Mouse (Mus musculus) limb, embryonic 12.5 days (tissue): ENCODE results near the gene Cntnap5b. TPM values are rescaled to one million over a fixed set of nuclear protein-coding genes. Genes with fewer than 3 reads are reported as not detected.

Source experiments
- ATAC-seq: fragments of 200-750 bp; cut with Nextera tagmentation; 2 replicates; pipeline ENCODE4 v1.8.0; 2017; ENCODE audit warnings: low read depth, moderate TSS enrichment; ENCODE audit not compliant: insufficient number of reproducible peaks, insufficient read depth, low FRiP score, low TSS enrichment
- H3K27ac ChIP-seq: fragments of 300-500 bp; sonication (generic); 2 replicates; pipeline ENCODE4 v1.5.1; 2016; ENCODE audit warnings: mild to moderate bottlenecking, moderate library complexity
- H3K27me3 ChIP-seq: fragments of 300-500 bp; sonication (generic); 2 replicates; pipeline ENCODE4 v1.6.1; 2016; ENCODE audit warnings: mild to moderate bottlenecking, moderate library complexity
- H3K36me3 ChIP-seq: fragments of 300-500 bp; sonication (generic); 2 replicates; pipeline ENCODE4 v1.6.1; 2016; ENCODE audit warnings: mild to moderate bottlenecking, moderate library complexity
- H3K4me1 ChIP-seq: fragments of 300-500 bp; sonication (generic); replicated peaks from 2 replicates; pipeline ENCODE4 v1.6.1; 2016
- H3K4me2 ChIP-seq: fragments of 300-500 bp; sonication (generic); 2 replicates; pipeline ENCODE4 v1.6.1; 2016; ENCODE audit warnings: mild to moderate bottlenecking, moderate library complexity
- H3K4me3 ChIP-seq: fragments of 300-500 bp; sonication (generic); replicated peaks from 2 replicates; pipeline ENCODE4 v1.5.1; 2016; ENCODE audit warnings: mild to moderate bottlenecking
- H3K9ac ChIP-seq: fragments of 300-500 bp; sonication (generic); replicated peaks from 2 replicates; pipeline ENCODE4 v1.6.1; 2016; ENCODE audit warnings: mild to moderate bottlenecking, moderate library complexity
- H3K9me3 ChIP-seq: fragments of 300-500 bp; sonication (generic); 2 replicates; pipeline ENCODE4 v1.6.1; 2016; ENCODE audit warnings: mild to moderate bottlenecking, moderate library complexity
- WGBS: fragments of 180-500 bp; shearing (Covaris S2); methylation state at CpG from one replicate; pipeline ENCODE4 v1.1.7; 2016; 5-methylcytosine and 5-hydroxymethylcytosine counted together
- polyA plus RNA-seq: library from polyadenylated mRNA; unstranded; fragments of >200 nt; fragmentation: Nextera tagmentation; extraction: Ambion mirVana; gene quantifications from 2 replicates; pipeline ENCODE4 v1.2.1, GENCODE M21; 2016

The Cntnap5b gene
- polyA plus RNA-seq, 1 experiment from 2014 or later = not detected

- Histone ChIP-seq H3K9ac (no peak overlapping the region), H3K4me2 (no peak overlapping the region), H3K36me3 (no peaks in the 10 kb centered on the region), H3K9me3 (no peaks in the 10 kb centered on the region), H3K27ac (no peak overlapping the region), H3K4me3 (no peak overlapping the region), H3K27me3 (no peaks in the 10 kb centered on the region), H3K4me1 (no peaks in the 10 kb centered on the region)
- WGBS = 82% methylated on average over 1 of the region's 1 CpGs
- no peak for ATAC-seq
These were observed 692.7 kb downstream of the Cntnap5b start for GRCm38 (mm10) chr1:100465226-100465625.

GRCm38 (mm10) chr1:100467595-100467994, 695.0 kb downstream of the Cntnap5b start:
- no peak overlapping the region for H3K27ac ChIP-seq
- H3K4me2 ChIP-seq = no peak overlapping the region
- H3K9ac ChIP-seq = no peak overlapping the region
- no peak overlapping the region for H3K4me3 ChIP-seq
- ATAC-seq = no peak
- no peaks in the 10 kb centered on the region for H3K9me3 ChIP-seq
- no peaks in the 10 kb centered on the region for H3K4me1 ChIP-seq
- 77% methylated on average over 1 of the region's 1 CpGs for WGBS
- no peaks in the 10 kb centered on the region for H3K36me3 ChIP-seq
- H3K27me3 ChIP-seq = no peaks in the 10 kb centered on the region

GRCm38 (mm10) chr1:100509866-100510265, 737.3 kb downstream of the Cntnap5b start:
- H3K27ac ChIP-seq = no peak overlapping the region
- no peaks in the 10 kb centered on the region for H3K9me3 ChIP-seq
- no peak for ATAC-seq
- H3K4me3 ChIP-seq = no peak overlapping the region
- no peak overlapping the region for H3K9ac ChIP-seq
- H3K27me3 ChIP-seq = no peaks in the 10 kb centered on the region
- no peaks in the 10 kb centered on the region for H3K4me1 ChIP-seq
- H3K4me2 ChIP-seq = no peak overlapping the region
- H3K36me3 ChIP-seq = no peaks in the 10 kb centered on the region
